Mouse (Mus musculus) erythroblast, embryonic 14.5 days (primary cell): ENCODE measurements around the gene Mxd3.

Experiments
- GATA1 ChIP-seq: IDR thresholded peaks from 2 replicates; pipeline ENCODE4 v1.6.1; 2012; ENCODE audit warnings: low read length, inconsistent platforms, mixed read lengths
- TAL1 ChIP-seq: IDR thresholded peaks from 3 replicates; pipeline ENCODE4 v1.6.1; 2012; ENCODE audit warnings: low read length, inconsistent platforms, mixed read lengths

DNA sequence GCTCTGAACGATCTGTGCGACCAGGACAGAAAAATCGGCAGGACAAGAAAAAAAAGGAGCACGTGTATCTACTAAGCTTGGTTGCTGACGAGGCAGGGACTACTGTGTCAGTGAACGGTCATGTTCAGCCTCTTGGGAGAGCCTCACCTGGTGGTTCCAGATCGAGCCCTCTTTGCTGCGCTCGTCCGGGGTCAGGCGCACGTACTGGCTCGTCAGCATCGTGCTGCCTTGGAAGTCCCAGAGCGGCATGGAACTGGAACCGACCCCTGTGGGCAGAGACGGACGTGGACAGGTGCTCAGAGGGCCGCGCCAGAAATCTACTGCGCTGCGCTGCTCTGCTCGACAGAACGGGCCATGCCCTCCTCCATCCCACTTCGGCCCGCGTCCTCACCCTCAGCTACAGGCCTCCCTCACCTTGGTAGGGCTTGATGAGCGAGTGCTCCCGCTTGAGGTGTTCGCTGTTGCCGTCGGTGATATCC is 32.4 kb upstream of the Mxd3 start:
- TF ChIP-seq TAL1: no peak
- no peak for TF ChIP-seq GATA1
